Mouse (Mus musculus) duodenum, adult 2 months (tissue): Measurements from ENCODE around the gene Ccz1. TPM values are rescaled to one million over a fixed set of nuclear protein-coding genes. Genes with fewer than 3 reads are reported as not detected.

ENCODE experiments used
- polyA plus RNA-seq: library from polyadenylated mRNA; depleted of rRNA; stranded (reverse); fragments of >200 nt; gene quantifications from 2 replicates; pipeline ENCODE4 v1.2.3, GENCODE M21; 2012; ENCODE audit warnings: low replicate concordance; rRNA removed

Ccz1 gene
- 3.2 and 4.4 TPM in 2 replicates for polyA plus RNA-seq

DNA sequence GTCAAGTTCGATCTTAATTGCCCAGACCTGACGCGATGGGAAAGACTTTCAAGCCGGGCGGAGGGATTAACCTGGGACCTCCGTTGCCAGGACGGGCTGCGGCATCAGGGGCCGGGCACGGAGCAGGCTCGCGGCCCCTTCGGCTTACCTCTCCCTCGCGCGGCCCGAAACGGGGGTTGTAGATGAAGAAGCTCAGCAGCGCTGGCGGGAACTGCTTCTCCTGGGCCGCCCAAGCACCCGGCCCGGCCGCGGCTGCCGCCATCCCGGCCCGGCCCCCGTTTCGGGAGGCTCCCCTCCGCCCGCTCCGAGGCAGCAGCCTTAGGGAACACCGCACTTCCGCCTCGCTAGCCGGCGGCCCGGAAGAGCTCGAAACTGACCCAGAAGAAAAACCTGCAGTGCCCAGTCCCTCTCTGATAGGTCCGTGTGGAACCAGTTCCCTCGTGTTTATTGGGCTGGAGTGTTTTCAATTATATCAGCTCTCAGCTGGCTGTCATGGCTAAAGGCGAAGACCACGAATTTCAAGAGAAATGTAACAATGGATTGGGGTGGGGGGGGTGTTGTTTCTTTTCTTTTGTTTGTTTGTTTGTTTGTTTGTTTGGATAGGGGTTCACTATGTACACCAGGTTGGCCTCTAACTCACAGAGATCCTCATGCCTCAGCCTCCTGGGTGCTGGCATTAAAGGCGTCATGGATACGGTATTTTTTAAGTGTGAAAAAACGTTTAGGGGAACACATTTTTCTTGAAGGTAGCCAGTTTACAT lies at the start of gene Ccz1:
Gene Ccz1 (minus strand): TSS at position 327 of the 761 bp plus-strand sequence.

DNA sequence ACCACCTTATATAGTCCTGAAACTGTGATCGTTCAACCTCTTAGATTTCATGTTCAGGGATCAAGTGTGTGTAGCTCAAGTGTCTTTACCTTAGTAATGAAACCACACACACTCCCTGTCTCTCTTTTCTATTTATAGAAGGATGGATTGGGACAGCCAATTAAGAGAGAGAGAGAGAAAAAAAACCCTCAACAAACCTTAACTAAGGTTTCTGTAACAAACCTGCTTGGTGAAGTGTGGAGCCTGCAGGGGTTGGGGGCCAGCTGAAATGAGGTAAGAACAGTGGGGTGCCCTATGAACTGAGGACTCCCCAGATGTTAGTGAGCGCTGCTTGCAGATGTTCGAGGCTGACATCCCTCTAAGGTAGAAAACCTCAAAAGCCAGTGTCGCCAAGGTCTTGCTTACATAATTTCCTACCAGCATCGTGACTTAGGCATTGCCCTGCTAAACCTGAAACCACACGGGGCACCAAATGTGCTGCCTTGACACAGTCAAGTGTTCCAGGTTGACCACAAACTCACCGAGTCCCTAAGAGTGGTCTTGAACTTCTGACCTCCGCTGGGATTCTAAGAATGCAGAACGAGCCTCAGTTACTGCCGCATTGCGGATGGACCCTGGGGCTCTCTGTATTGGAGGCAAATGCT lies 12.1 kb upstream of the Ccz1 start, which contains the start of gene Ocm:
Gene Ocm (minus strand): TSS at position 51 of the 644 bp plus-strand sequence.

Other genes starting within 250 kb of the Ccz1 start
- gene Eif2ak1, start 197.1 kb downstream of the Ccz1 start, polyA plus RNA-seq = 14.8 and 31.2 TPM in 2 replicates
- 0.11 TPM in 1 of 2 replicates, not detected in the other for gene Ankrd61, start 117.2 kb downstream of the Ccz1 start, polyA plus RNA-seq
- 47.8 and 60.5 TPM in 2 replicates for gene Aimp2, start 105.0 kb downstream of the Ccz1 start, polyA plus RNA-seq
- gene Pms2, start 104.9 kb downstream of the Ccz1 start, polyA plus RNA-seq = 0.62 and 0.85 TPM in 2 replicates
- gene Gm42421, start 86.7 kb downstream of the Ccz1 start, polyA plus RNA-seq = not detected in 2 replicates
- gene Rsph10b, start 81.8 kb downstream of the Ccz1 start, polyA plus RNA-seq = not detected in 2 replicates
- 0.43 and 3.4 TPM in 2 replicates for gene Ocm, start 11.8 kb upstream of the Ccz1 start, polyA plus RNA-seq
- gene Lmtk2, start 85.6 kb upstream of the Ccz1 start, polyA plus RNA-seq = 18.1 and 18.5 TPM in 2 replicates
- 8.1 and 13.3 TPM in 2 replicates for gene Bhlha15, start 175.4 kb upstream of the Ccz1 start, polyA plus RNA-seq
- gene Tecpr1, start 208.7 kb upstream of the Ccz1 start, polyA plus RNA-seq = 18.8 and 25.7 TPM in 2 replicates
- 183 and 336 TPM in 2 replicates for gene Bri3, start 229.6 kb upstream of the Ccz1 start, polyA plus RNA-seq